In genomic region chr5:96620209-96620608, GRCm38 (mm10) we compare ENCODE assay signal across 18 mouse cellular contexts.
A peak's percentile ranks its signal among the peaks of the same experiment; 100 is the strongest.
DNase-seq lines count a peak whose midpoint lies in the region; ATAC-seq and TF ChIP-seq lines count a peak whose summit lies in the region.
"Had no signal": no experiment of that assay in that cellular context is flagged by ENCODE, and none has a peak within 500 bp of the region (broad histone marks: within the 10 kb centered on the region; RNA-seq: fewer than 3 reads in every experiment).

No protein-coding gene starts in this region.

- no peak overlapping the region for H3K4me3 ChIP-seq in stomach, postnatal 0 days (ENCODE audit: low read depth, low read length)
- no peak overlapping the region for H3K4me3 ChIP-seq in hindbrain, embryonic 10.5 days
- H3K4me3 ChIP-seq: embryonic facial prominence, embryonic 10.5 days; gastrocnemius, adult 2 months; heart, embryonic 12.5 days; hindbrain, embryonic 13.5 days; limb, embryonic 13.5 days; midbrain, embryonic 12.5 days had no signal

- no peaks in the 10 kb centered on the region for H3K4me1 ChIP-seq in stomach, postnatal 0 days (replicated peaks; ENCODE audit: control insufficient read depth, insufficient read depth)
- H3K4me1 ChIP-seq in hindbrain, embryonic 10.5 days (replicated peaks): no peaks in the 10 kb centered on the region
- H3K4me1 ChIP-seq: limb, embryonic 13.5 days had no signal

- H3K27me3 ChIP-seq in stomach, postnatal 0 days (ENCODE audit: control insufficient read depth, insufficient read depth, low read length): no peaks in the 10 kb centered on the region
- H3K27me3 ChIP-seq in hindbrain, embryonic 10.5 days (ENCODE audit: insufficient read depth, poor library complexity, severe bottlenecking): no peaks in the 10 kb centered on the region
- H3K27me3 ChIP-seq: heart, embryonic 12.5 days; hindbrain, embryonic 13.5 days; limb, embryonic 13.5 days; midbrain, embryonic 12.5 days had no signal

- no peak overlapping the region for H3K9ac ChIP-seq in stomach, postnatal 0 days (ENCODE audit: low read length)
- H3K9ac ChIP-seq: heart, embryonic 12.5 days; hindbrain, embryonic 13.5 days; limb, embryonic 13.5 days; midbrain, embryonic 12.5 days had no signal

- peak; percentile 14 for DNase-seq in kidney, adult 11 months
- no peak for DNase-seq in kidney, postnatal 4 days
- peak; percentile 53 for DNase-seq in urinary bladder, postnatal 14 days (ENCODE audit: low spot score)
- DNase-seq in urinary bladder, adult 2 months (ENCODE audit: low spot score): no peak
- DNase-seq in adrenal gland, postnatal 14 days: peak; percentile 80
- DNase-seq in stomach, postnatal 0 days (ENCODE audit: low spot score): peak; percentile 73
- no peak for DNase-seq in frontal cortex, postnatal 10 days (ENCODE audit: low spot score in 2 of 2)
- no peak for DNase-seq in hindbrain, embryonic 10.5 days (ENCODE audit: low spot score)
- DNase-seq: cerebellum, adult 18-20 months; gastrocnemius, adult 2 months; lung, adult 2 months; retina, postnatal 1 day; spleen, adult 18-20 months had no signal

- 46% methylated on average over 2 of the region's 2 CpGs for WGBS in stomach, postnatal 0 days
- 94% methylated on average over 2 of the region's 2 CpGs for WGBS in hindbrain, embryonic 10.5 days

- TF ChIP-seq CTCF in stomach, postnatal 0 days (IDR thresholded peaks at IDR 0.05; ENCODE audit: low read depth): no peak

- H3K36me3 ChIP-seq in stomach, postnatal 0 days (ENCODE audit: control insufficient read depth, insufficient read depth, low read length): no peaks in the 10 kb centered on the region
- H3K36me3 ChIP-seq in hindbrain, embryonic 10.5 days: no peaks in the 10 kb centered on the region
- H3K36me3 ChIP-seq: hindbrain, embryonic 13.5 days; limb, embryonic 13.5 days had no signal

- ATAC-seq in stomach, postnatal 0 days (ENCODE audit: low FRiP score, low TSS enrichment): peak; percentile 85

- TF ChIP-seq EP300 in stomach, postnatal 0 days (optimal IDR thresholded peaks at IDR 0.05): no peak

- no peak overlapping the region for H3K4me2 ChIP-seq in stomach, postnatal 0 days (replicated peaks; ENCODE audit: low read depth)
- H3K4me2 ChIP-seq: heart, embryonic 12.5 days; hindbrain, embryonic 13.5 days; limb, embryonic 13.5 days; midbrain, embryonic 12.5 days had no signal

- H3K27ac ChIP-seq in stomach, postnatal 0 days (replicated peaks): no peak overlapping the region
- no peak overlapping the region for H3K27ac ChIP-seq in hindbrain, embryonic 10.5 days
- H3K27ac ChIP-seq: embryonic facial prominence, embryonic 10.5 days; gastrocnemius, adult 2 months; hindbrain, embryonic 13.5 days; limb, embryonic 13.5 days; midbrain, embryonic 12.5 days had no signal

- no peaks in the 10 kb centered on the region for H3K9me3 ChIP-seq in stomach, postnatal 0 days (ENCODE audit: control insufficient read depth, low read length)
- no peaks in the 10 kb centered on the region for H3K9me3 ChIP-seq in hindbrain, embryonic 10.5 days
- H3K9me3 ChIP-seq: embryonic facial prominence, embryonic 10.5 days; heart, embryonic 12.5 days; hindbrain, embryonic 13.5 days; limb, embryonic 13.5 days; midbrain, embryonic 12.5 days had no signal

Comparison
In these comparisons a context has a peak if more than half of its experiments do, and no peak if none do; other contexts are left out.
1. DNase-seq: peak in kidney, adult 11 months (single experiment), urinary bladder, postnatal 14 days (single experiment), adrenal gland, postnatal 14 days (single experiment) and stomach, postnatal 0 days (single experiment); none in kidney, postnatal 4 days (0 of 2), urinary bladder, adult 2 months (single experiment), frontal cortex, postnatal 10 days (0 of 2) and hindbrain, embryonic 10.5 days (single experiment).